18 mouse cellular contexts compared by ENCODE assay signal in genomic region chr4:59422808-59423207, GRCm38 (mm10). TPM values are rescaled to one million over a fixed set of nuclear protein-coding genes. Genes with fewer than 3 reads are reported as not detected.
DNase-seq lines count a peak whose midpoint lies in the region; ATAC-seq and TF ChIP-seq lines count a peak whose summit lies in the region.
"Had no signal": no experiment of that assay in that cellular context is flagged by ENCODE, and none has a peak within 500 bp of the region (broad histone marks: within the 10 kb centered on the region; RNA-seq: fewer than 3 reads in every experiment).

No protein-coding gene starts in this region.

- TF ChIP-seq EP300 in stomach, postnatal 0 days (optimal IDR thresholded peaks at IDR 0.05), result no peak

- DNase-seq in intestine, embryonic 14.5 days (ENCODE audit: low spot score), result no peak
- DNase-seq in lung, adult 18-20 months, result no peak
- DNase-seq in stomach, postnatal 0 days (ENCODE audit: low spot score), result peak; percentile 17
- DNase-seq in adrenal gland, adult 2 months, result no peak
- DNase-seq: adrenal gland, adult 8-10 months; cerebellum, adult 9-10 months; gastrocnemius, postnatal 10 days; heart, adult 18-20 months; kidney, adult 2 months; left cerebral cortex, postnatal 4 days; liver, postnatal 0 days; right cerebral cortex, postnatal 25 days; thymus, postnatal 25 days had no signal

- H3K9ac ChIP-seq in intestine, embryonic 14.5 days (ENCODE audit: low read length), result no peak overlapping the region
- H3K9ac ChIP-seq in intestine, embryonic 15.5 days, result no peak overlapping the region
- no peak overlapping the region for H3K9ac ChIP-seq in lung, embryonic 16.5 days (ENCODE audit: low read length)
- no peak overlapping the region for H3K9ac ChIP-seq in neural tube, embryonic 14.5 days (replicated peaks; ENCODE audit: low read depth, low read length)
- H3K9ac ChIP-seq in stomach, postnatal 0 days (ENCODE audit: low read length), result no peak overlapping the region
- H3K9ac ChIP-seq: liver, postnatal 0 days; midbrain, embryonic 13.5 days had no signal

- H3K36me3 ChIP-seq in intestine, embryonic 14.5 days (ENCODE audit: control insufficient read depth, insufficient read depth, low read length), result 0 out of 2 replicates have a peak, but pooled peaks cover 4% of the 10 kb centered on the region
- H3K36me3 ChIP-seq in intestine, embryonic 15.5 days, result no peaks in the 10 kb centered on the region
- no peaks in the 10 kb centered on the region for H3K36me3 ChIP-seq in lung, embryonic 16.5 days (ENCODE audit: control insufficient read depth, insufficient read depth, low read length)
- no peaks in the 10 kb centered on the region for H3K36me3 ChIP-seq in neural tube, embryonic 14.5 days (ENCODE audit: control insufficient read depth, insufficient read depth, low read length)
- no peaks in the 10 kb centered on the region for H3K36me3 ChIP-seq in stomach, postnatal 0 days (ENCODE audit: control insufficient read depth, insufficient read depth, low read length)
- H3K36me3 ChIP-seq: embryonic facial prominence, embryonic 10.5 days; midbrain, embryonic 13.5 days had no signal

- H3K27me3 ChIP-seq in intestine, embryonic 14.5 days (replicated peaks; ENCODE audit: control insufficient read depth, insufficient read depth, low read length), result no peaks in the 10 kb centered on the region
- H3K27me3 ChIP-seq in intestine, embryonic 15.5 days (replicated peaks), result no peaks in the 10 kb centered on the region
- no peaks in the 10 kb centered on the region for H3K27me3 ChIP-seq in lung, embryonic 16.5 days (ENCODE audit: control insufficient read depth, insufficient read depth, low read depth, low read length)
- no peaks in the 10 kb centered on the region for H3K27me3 ChIP-seq in neural tube, embryonic 14.5 days (ENCODE audit: control insufficient read depth, insufficient read depth, low read length)
- no peaks in the 10 kb centered on the region for H3K27me3 ChIP-seq in stomach, postnatal 0 days (ENCODE audit: control insufficient read depth, insufficient read depth, low read length)
- H3K27me3 ChIP-seq: midbrain, embryonic 13.5 days had no signal

- H3K4me3 ChIP-seq in intestine, embryonic 14.5 days (ENCODE audit: low read depth, low read length), result no peak overlapping the region
- H3K4me3 ChIP-seq in intestine, embryonic 15.5 days (replicated peaks), result no peak overlapping the region
- no peak overlapping the region for H3K4me3 ChIP-seq in lung, embryonic 16.5 days (ENCODE audit: low read length)
- H3K4me3 ChIP-seq in neural tube, embryonic 14.5 days (ENCODE audit: low read depth, low read length), result no peak overlapping the region
- H3K4me3 ChIP-seq in stomach, postnatal 0 days (ENCODE audit: low read depth, low read length), result no peak overlapping the region
- H3K4me3 ChIP-seq: embryonic facial prominence, embryonic 10.5 days; midbrain, embryonic 13.5 days had no signal

- H3K9me3 ChIP-seq in intestine, embryonic 14.5 days (ENCODE audit: control insufficient read depth, low read length), result no peaks in the 10 kb centered on the region
- no peaks in the 10 kb centered on the region for H3K9me3 ChIP-seq in intestine, embryonic 15.5 days
- no peaks in the 10 kb centered on the region for H3K9me3 ChIP-seq in lung, embryonic 16.5 days (ENCODE audit: control insufficient read depth, low read length)
- H3K9me3 ChIP-seq in neural tube, embryonic 14.5 days (ENCODE audit: control insufficient read depth, low read length), result no peaks in the 10 kb centered on the region
- H3K9me3 ChIP-seq in stomach, postnatal 0 days (ENCODE audit: control insufficient read depth, low read length), result no peaks in the 10 kb centered on the region
- H3K9me3 ChIP-seq: embryonic facial prominence, embryonic 10.5 days; midbrain, embryonic 13.5 days had no signal

- H3K4me2 ChIP-seq in intestine, embryonic 14.5 days (ENCODE audit: low read length), result no peak overlapping the region
- no peak overlapping the region for H3K4me2 ChIP-seq in intestine, embryonic 15.5 days (replicated peaks)
- H3K4me2 ChIP-seq in lung, embryonic 16.5 days (ENCODE audit: low read depth, low read length), result no peak overlapping the region
- H3K4me2 ChIP-seq in neural tube, embryonic 14.5 days (ENCODE audit: low read depth, low read length), result no peak overlapping the region
- no peak overlapping the region for H3K4me2 ChIP-seq in stomach, postnatal 0 days (replicated peaks; ENCODE audit: low read depth)
- H3K4me2 ChIP-seq: midbrain, embryonic 13.5 days had no signal

- 0 out of 2 replicates have a peak, but pooled peaks have one; percentile 23 for ATAC-seq in intestine, embryonic 14.5 days (replicated peaks; ENCODE audit: low FRiP score, low TSS enrichment, low read depth)
- no peak for ATAC-seq in intestine, embryonic 15.5 days
- peak; percentile 65 for ATAC-seq in lung, embryonic 16.5 days (ENCODE audit: low read depth)
- no peak for ATAC-seq in neural tube, embryonic 14.5 days (ENCODE audit: low read depth)
- ATAC-seq in stomach, postnatal 0 days (ENCODE audit: low FRiP score, low TSS enrichment), result no peak
- ATAC-seq: liver, postnatal 0 days had no signal

- H3K27ac ChIP-seq in intestine, embryonic 14.5 days (ENCODE audit: low read depth), result no peak overlapping the region
- no peak overlapping the region for H3K27ac ChIP-seq in intestine, embryonic 15.5 days
- H3K27ac ChIP-seq in lung, embryonic 16.5 days (ENCODE audit: low read length), result peak overlapping the region; percentile 91
- 0 out of 2 replicates have a peak overlapping the region, but pooled peaks have one; percentile 34 for H3K27ac ChIP-seq in neural tube, embryonic 14.5 days (ENCODE audit: low read depth, low read length)
- H3K27ac ChIP-seq in stomach, postnatal 0 days (replicated peaks), result peak overlapping the region; percentile 83
- H3K27ac ChIP-seq: embryonic facial prominence, embryonic 10.5 days; midbrain, embryonic 13.5 days had no signal

- no peaks in the 10 kb centered on the region for H3K4me1 ChIP-seq in intestine, embryonic 14.5 days (replicated peaks; ENCODE audit: control insufficient read depth, insufficient read depth, low read length)
- no peaks in the 10 kb centered on the region for H3K4me1 ChIP-seq in intestine, embryonic 15.5 days (replicated peaks)
- peaks cover 30% of the 10 kb centered on the region for H3K4me1 ChIP-seq in lung, embryonic 16.5 days (replicated peaks; ENCODE audit: control insufficient read depth, insufficient read depth, low read length)
- no peaks in the 10 kb centered on the region for H3K4me1 ChIP-seq in neural tube, embryonic 14.5 days (ENCODE audit: control insufficient read depth, insufficient read depth, low read length)
- no peaks in the 10 kb centered on the region for H3K4me1 ChIP-seq in stomach, postnatal 0 days (replicated peaks; ENCODE audit: control insufficient read depth, insufficient read depth)

- TF ChIP-seq CTCF in stomach, postnatal 0 days (IDR thresholded peaks at IDR 0.05; ENCODE audit: low read depth), result no peak

RNA-seq across cellular contexts. Expression of gene Susd1, which starts 15.6 kb away (rescaled TPM):
- 8.0 and 8.3 TPM in 2 replicates for polyA plus RNA-seq in intestine, embryonic 14.5 days (2014; fragmentation: Nextera tagmentation; extraction: Ambion mirVana)
- 10.8 and 11.2 TPM in 2 replicates for polyA plus RNA-seq in intestine, embryonic 15.5 days (2015; fragmentation: Nextera tagmentation; extraction: Ambion mirVana)
- polyA plus RNA-seq in lung, embryonic 16.5 days (2015; fragmentation: Nextera tagmentation; extraction: Ambion mirVana), result 8.6 and 9.9 TPM in 2 replicates
- 1.3 and 1.4 TPM in 2 replicates for polyA plus RNA-seq in neural tube, embryonic 14.5 days (2014; fragmentation: Nextera tagmentation; extraction: Ambion mirVana)
- polyA plus RNA-seq in stomach, postnatal 0 days (2015; fragmentation: Nextera tagmentation; extraction: Ambion mirVana), result 3.2 and 3.4 TPM in 2 replicates
- total RNA-seq in adrenal gland, adult 2 months (2021), result 1 to 10 TPM; 2.8 to 3.4 TPM
- polyA plus RNA-seq in adrenal gland, adult 2 months (2012; rRNA removed), result 0.96 and 1.7 TPM in 2 replicates

Comparison
In these comparisons a context has a peak if more than half of its experiments do, and no peak if none do; other contexts are left out.
1. ATAC-seq: peak in intestine, embryonic 14.5 days (single experiment) and lung, embryonic 16.5 days (single experiment); none in intestine, embryonic 15.5 days (single experiment), neural tube, embryonic 14.5 days (single experiment) and stomach, postnatal 0 days (single experiment).
2. H3K27ac ChIP-seq: peak in lung, embryonic 16.5 days (single experiment), neural tube, embryonic 14.5 days (single experiment) and stomach, postnatal 0 days (single experiment); none in intestine, embryonic 14.5 days (single experiment) and intestine, embryonic 15.5 days (single experiment).